Mouse (Mus musculus) left cerebral cortex, adult 8-10 months (tissue): ENCODE measurements around the gene Ccdc142. TPM values are rescaled to one million over a fixed set of nuclear protein-coding genes. Genes with fewer than 3 reads are reported as not detected.

Source experiments
- DNase-seq, 2 experiments: peaks; one replicate each; pipeline ENCODE4 v3.0.0; 2022; ENCODE audit warnings: low spot score in 2 of 2
- total RNA-seq, 4 experiments: library from RNA; stranded (reverse); gene quantifications; 2 replicates each; pipeline ENCODE4 v1.2.4; 2022

Ccdc142 gene
- 10 to 100 TPM in 1 of 4 experiments, 1 to 10 TPM in 3; 6.5 to 10.1 (median 8.7) TPM for total RNA-seq

DNA sequence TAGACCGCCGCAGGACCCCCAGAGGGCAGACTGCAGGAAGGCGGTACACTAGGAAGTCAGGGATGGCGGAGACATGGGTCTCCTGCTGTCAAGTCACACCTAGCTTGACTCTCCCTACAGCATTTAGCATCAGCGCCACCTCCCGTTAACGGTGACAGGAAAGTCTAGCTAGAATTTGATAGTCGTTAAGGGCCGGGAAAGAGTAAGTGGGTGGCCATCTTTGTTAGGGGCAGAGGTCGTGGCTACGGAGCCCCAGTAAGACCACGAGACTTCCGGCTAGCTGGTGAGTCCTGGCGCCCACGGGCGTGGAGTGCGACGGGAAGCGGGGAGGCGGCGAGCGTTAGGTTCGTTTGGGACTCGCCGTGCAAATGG is at the start of gene Ccdc142, which contains the start of gene Gm42688:
Ccdc142 (plus strand) TSS at position 286 of the 372 bp plus-strand sequence.
Gm42688 (plus strand) TSS at position 302 of the 372 bp plus-strand sequence.
- DNase-seq, result peak; percentile 80 to 91

DNA sequence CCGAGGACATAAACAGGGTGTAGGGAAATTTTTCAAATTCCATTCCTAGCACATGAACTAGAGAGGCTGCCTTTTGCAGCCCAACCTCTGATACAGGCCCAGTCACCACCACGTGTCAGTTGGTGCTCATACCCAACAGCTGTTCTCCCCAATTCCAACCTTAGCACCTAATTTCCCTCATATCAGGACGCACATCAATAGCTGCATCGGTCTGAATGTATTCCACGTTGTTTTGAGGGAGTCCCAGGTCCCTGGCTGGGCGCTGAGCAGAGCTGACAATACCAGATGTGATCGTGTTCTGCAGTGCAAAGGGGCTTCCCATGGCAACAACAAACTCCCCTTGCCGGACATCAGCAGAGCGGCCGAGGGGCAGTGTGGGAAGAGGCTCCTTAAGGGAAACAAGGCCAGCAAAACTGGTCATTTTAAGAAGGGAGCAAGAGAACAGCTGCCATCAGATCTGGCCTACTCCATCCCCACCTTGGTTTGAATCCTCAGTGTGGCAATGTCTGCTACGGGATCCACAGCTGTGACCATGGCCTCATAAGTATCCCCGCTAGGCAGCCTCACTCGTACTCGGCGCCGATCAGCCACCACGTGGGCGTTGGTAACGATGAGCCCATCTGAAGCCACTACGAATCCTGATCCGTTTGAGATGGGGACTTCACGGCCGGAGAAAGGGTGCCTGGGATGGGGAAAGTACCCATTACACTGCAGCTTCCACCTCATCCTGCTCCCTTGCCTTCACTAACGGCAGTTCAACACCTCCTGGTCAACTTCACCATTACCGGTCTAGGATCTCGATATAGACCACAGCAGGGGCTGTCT is 48.1 kb upstream of the Ccdc142 start:
- DNase-seq, result no peak

DNA sequence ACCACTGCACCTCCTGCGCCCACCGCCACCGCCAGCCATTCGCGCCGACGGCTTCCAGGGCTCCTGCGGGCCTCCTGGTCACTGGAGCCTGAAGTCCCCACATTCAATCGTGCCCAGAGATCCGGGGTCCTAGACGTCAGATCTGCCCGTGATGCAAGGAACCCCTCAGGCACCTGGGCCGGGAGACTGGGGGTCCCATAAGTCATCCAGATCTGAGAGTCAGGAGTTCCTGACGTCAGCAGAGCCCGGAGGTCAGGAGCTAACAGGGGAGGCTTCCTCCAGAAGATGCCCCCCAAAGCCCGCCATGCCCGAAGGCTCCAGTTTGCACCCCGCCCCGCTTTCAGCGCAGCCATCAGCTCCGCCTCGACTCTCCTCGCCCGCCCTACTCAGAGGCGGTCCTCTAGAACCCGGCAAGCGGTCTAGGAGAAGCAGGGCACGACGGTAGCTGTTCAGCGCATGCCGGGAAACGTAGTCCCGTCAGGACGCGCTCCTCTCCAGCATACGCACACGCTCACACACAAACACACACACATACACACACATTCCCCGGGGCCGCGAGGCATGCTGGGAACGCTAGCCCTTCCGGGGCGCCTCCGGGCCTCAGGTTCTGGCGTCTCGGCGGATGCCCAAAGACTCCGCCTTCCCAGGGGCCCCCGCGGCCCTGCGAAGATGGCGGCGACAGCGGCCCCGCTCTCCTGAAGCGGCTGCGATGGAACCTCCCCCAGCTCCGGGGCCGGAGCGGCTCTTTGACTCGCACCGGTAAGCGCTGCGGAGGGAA is 47.1 kb upstream of the Ccdc142 start, which contains the start of gene Aup1:
Aup1 (plus strand) TSS at position 448 of the 778 bp plus-strand sequence.
- peak; percentile 92 to 98 for DNase-seq

DNA sequence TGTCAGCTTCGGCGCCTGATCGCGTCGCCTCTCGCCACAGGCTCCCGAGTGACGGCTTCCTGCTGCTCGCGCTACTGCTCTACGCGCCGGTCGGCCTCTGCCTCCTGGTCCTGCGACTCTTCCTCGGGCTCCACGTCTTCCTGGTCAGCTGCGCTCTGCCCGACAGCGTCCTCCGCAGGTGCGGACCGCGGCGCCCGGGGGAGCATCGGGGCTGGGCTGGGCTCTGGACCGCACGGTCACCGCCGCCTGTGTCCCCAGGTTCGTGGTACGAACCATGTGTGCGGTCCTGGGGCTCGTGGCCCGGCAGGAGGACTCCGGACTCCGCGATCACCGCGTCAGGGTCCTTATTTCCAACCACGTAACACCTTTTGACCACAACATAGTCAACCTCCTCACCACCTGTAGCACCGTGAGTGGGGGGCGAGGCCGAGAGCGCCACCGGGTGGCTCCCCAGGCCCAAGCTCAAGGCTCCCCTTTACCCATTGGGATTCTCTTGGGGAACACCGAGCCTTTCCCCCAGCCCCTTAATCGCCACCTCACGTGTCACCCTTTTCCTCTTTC is 46.5 kb upstream of the Ccdc142 start, which contains the start of gene Htra2:
Htra2 (minus strand) TSS at position 403 of the 561 bp plus-strand sequence.
- DNase-seq, result peak in 1 of 2 experiments; percentile 32

DNA sequence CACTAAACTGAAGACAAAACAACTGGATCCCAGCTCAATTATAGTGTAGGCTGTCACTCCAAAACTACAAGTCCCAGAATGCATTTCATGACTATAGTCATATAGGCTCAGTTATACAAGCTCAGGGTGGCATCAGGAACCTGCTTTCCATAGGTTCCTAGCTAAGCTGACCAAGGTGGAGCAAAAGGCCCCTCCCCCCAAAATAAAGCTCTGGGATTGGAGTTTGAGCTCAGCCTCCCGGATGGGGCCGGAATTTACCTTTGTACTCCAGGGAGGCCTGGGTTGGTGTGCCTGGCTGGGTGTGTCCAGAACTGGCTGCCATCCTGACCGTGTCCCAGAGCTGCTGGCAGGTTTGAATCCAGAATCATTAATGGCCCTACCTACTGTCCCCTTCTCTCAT is 43.6 kb upstream of the Ccdc142 start, which contains the start of gene Dqx1:
Dqx1 (plus strand) TSS at position 55 of the 400 bp plus-strand sequence.
- DNase-seq, result no peak

DNA sequence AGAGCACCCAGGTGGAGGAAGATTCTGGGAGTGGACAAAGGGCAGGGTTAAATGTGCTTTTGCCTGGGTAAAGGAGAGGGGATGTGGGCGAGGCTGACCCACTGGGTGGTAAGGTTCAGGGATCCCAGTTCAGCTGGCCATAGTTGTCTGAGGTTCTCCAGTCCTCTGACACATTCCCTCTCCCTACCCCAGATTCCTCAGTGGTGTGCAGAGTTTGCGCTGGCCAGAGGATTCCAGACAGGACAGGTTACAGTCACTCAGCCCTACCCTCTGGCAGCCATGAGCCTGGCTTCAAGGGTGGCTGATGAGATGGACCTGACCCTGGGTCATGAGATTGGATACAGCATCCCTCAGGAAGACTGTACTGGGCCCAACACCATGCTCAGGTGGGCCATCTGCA is 42.7 kb upstream of the Ccdc142 start:
- no peak for DNase-seq

DNA sequence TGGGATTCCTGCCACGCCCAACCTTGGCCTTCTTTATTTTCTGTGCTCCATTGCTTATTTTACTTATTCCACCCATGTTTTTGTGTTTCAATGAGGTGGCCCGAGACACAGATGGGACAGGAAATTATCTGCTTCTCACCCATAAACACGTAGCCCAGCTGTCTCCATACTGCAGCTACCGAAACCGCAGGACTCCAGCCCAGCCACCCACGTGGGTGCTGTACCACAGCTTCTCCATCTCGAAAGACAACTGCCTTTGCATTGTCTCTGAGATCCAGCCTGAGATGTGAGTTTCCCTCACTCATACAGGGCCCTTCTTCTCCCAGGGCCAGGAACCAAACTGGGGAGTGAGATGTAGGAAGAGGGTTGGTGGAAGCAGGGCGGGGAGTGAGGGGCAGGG is 35.4 kb upstream of the Ccdc142 start:
- DNase-seq, result no peak

DNA sequence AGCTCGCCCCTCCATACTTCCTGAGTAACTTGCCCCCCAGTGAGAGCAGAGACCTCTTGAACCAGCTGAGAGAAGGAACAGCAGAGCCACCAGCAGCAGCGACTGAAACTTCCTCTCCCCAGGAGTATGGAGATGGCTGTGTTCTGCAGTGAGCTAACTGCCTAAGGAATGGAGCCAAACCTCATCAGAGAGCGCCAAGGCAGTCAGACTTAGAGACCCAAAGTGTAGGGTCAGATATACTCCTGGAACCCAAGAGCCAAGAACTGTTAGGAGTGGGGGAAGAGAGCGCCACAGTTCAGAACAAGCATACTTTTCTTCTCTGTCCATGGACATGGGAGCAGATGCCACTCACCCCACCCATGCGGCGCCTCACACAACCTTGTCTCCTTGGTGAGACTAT is 35.0 kb upstream of the Ccdc142 start:
- no peak for DNase-seq

DNA sequence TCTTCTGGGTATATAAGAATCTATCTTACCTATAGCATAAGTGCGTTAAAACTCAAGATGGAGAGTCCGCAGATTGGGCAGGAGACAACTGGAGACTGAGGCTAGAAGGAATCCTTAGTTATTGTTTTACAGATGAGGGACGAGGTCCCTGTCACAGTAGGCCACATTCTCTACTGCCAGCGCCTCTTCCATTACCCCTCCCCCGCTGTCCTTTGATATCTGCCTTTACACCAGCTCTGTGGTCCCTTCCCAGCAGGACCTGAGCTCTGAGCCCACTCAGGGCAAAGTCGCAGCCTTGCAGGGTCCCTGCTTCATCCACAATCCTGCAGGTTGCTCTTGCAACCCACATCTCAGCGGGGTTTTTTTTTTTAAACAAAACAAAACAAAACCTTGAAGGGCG is 33.2 kb upstream of the Ccdc142 start:
- DNase-seq, result no peak

DNA sequence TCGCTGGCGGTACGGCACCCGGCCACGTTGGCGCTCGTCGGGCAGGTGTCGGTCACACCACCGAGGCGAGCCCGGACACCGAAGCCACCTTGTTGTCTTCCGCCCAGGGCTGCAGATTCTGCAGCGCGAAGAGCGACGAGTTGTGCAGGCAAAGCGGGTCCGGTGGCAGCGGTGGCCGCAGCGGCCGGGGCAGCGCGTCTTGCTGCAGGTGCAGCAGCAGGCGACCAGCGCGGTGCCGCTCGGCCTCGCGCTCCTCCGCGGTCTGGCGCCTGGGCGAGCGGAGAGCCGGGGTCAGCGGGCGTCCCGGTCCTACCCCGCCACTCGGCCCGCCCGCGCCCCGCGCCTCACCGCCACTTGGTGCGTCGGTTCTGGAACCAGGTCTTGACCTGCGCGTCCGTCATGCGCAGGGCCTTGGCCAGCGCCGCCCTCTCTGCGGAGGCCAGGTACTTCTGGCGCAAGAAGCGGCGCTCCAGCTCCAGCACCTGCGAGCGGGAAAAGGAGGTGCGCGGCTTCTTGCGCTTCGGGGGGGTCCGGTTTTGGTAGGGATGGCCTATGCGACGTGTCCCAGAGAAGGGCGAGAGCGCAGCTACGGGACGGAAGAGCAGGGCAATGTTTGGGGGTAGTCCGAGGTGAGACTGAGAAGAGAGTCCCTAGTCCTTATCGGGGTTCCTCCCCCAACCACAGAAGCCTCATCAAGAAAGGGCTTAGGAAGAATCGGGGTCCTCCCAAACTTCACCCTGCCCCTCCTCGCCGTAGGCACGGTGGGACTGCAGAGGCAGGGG is 32.5 kb upstream of the Ccdc142 start:
- no peak for DNase-seq

DNA sequence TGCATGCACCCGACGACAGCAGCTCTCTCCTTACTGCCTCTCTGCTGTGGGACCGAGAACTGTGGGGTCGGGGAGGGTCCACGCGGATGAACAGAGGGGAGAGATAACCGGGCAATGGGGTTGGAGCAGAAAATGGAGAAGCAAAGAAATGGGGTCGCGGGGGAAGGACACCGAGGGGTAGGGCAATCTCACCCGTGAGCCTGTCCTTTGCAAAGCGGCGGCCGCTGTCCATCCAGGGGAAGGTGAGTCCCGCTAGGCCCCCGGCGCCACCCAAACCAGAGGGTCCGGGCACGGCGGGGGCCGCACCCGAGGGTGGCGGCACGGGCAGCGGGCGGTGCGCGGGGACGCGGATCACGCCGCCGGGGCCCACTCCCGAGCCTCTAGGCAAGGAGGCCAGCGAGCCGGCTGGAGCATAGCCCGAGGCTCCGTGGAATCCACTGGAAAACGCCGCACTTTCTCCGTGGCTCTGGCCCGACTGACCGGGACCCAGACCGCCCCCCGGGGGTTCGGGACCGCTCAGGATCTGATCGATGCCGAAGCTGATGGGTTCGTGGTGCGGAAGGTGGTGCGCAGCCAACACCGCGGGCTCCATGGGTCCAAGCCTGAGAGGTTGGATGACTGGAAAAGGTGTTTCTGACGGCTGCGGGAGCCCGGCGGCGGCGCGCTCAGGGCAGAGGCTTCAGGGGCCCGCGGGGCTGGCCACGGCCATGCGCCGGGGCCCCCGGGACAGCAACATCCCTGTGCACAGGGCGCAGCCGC is 31.7 kb upstream of the Ccdc142 start:
- no peak for DNase-seq

DNA sequence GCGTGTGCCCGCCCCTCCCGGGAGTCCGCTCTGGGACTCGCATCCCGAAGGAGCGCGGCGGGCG is 31.3 kb upstream of the Ccdc142 start, which contains the start of gene Tlx2:
Tlx2 (minus strand) TSS at position 47 of the 64 bp plus-strand sequence.
- no peak for DNase-seq

DNA sequence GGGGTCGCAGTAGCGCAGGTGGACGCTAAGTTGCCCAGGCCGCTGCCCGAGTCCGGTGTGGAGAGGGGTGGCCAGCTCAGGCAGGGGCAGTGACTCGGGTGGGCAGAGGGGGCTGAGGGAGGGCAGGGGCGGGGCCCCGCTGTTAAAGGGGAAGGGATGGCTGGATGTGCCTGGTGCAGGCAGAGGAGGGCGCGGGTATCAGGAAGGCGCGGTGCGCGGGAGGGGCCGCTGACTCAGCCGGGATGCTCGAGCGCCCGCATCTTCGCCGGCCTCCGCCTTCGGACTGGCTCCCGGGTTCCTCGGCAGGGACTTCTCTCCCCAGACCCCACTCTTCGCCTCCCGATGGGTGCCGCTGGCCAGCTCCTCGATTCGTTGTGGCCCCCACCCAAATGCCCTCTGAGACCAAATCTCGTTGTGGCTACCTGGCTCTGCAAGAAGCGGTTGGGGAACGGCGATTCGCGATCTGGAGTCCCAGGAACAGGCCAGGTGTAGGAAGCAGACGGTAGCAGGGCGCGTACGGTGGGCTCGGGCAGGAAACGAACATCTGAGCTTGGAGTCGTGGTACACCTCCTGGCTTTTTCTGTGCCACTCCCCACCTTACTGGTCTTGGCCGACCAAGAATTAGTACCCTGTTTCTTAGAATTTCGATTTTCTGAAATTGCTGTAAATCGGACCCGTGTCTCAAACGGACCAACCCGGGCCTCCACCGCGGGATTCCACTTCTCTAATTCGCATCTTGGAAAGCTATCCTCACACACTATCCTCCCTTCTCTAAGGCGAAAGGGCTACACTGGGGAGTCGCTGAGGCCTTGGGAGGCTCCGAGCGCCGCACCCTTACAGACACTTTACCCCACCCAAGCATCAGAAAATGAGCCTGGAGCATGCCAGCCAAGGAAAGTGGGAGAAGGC is 30.8 kb upstream of the Ccdc142 start:
- DNase-seq, result peak in 1 of 2 experiments; percentile 43

DNA sequence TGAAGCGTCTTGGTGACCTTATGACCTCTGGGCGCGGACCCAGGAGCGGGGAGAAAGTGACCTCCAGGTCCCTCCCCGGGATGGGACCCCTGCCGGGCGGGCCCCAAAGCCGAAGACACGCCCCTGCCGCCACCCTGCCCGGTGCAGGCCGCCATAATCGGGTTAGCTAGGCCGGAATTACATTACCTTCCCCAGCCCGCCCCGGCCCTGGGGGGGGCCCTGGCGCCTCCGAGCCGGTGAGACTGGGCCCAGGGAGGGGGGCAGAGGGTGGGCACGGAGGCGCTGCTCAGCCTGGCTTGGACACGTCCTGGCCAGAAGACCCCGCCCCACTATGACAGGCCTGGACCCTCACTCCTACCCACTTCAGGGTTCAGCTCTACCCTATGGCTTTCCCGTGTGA is 30.2 kb upstream of the Ccdc142 start:
- DNase-seq, result no peak

DNA sequence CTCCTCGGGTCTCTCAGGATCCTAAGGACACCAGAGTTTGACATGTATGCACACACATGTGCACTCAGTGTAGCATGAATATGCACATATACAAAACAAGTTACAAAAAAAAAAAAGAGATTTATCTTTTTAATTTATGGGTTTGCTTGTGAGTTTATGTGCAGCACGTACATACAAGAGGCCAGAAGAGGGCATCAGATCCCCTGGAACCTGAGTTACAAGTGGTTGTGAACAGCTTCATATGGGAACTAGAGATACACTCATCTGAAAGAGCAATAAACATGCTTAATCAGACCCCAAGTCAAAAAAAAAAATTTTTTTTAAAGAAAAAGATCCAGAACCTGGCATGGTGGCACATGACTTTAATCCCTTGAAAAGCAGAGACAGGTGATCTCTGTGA is 26.4 kb upstream of the Ccdc142 start:
- no peak for DNase-seq

DNA sequence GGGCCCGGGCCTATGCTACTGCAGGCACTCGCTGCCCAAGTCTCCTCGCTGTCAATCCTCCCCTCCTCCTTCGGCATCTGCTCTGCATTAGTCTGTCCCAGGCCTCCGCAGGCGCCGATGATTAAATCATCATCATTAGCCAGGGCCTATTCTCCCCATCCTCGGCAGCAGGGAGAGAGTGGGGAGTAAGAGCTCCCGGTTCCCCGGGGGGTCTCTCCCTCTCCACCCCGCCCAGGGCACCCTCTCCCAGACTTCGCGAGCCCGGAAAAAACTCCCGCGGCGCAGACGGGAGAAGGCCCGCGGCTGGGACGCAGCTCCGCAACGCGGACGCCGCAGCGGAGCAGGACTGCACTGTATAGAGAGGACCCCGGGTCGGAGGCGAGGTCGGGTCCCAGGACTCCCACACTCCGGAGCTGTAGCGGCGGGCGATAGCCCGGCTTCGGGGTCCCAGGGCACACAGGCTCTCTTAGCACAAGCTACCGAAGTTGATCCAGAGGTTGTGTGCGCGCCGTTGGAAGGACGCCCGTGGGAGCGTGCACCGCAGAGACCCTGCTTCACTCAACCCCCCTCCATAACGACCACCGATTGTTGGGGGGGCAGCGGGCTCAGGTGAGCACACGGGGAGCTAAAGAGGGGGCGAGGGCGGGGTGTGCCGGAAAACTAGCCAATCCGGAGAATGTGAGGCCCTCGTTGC is 23.6 kb upstream of the Ccdc142 start, which contains the start of gene Pcgf1:
Pcgf1 (plus strand) TSS at position 240 of the 694 bp plus-strand sequence.
- peak in 1 of 2 experiments; percentile 48 for DNase-seq

DNA sequence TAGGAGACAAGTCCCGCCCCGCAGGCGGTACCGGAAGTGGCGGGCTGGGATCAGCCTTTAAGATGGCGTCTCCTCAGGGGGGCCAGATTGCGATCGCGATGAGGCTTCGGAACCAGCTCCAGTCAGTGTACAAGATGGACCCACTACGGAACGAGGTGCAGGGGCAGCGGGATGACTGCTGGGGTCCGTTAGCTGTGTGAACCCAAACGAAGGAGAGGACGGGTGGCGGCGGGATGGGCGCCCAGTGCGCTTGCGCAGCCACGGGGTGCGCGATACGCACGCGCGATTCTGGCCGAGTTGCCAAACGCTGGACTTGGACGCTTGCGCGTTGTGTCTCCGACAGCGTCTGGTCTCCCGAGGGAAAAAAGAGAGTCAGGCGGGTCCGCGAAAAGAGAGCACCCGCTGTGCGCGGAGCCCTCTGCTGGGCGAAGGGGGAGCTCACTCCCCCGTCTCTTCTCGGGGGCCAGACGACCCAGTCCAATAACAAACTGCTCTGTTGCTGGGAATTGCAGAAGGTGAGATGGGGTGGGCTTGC is 23.0 kb upstream of the Ccdc142 start:
- peak; percentile 97 to 100 for DNase-seq

DNA sequence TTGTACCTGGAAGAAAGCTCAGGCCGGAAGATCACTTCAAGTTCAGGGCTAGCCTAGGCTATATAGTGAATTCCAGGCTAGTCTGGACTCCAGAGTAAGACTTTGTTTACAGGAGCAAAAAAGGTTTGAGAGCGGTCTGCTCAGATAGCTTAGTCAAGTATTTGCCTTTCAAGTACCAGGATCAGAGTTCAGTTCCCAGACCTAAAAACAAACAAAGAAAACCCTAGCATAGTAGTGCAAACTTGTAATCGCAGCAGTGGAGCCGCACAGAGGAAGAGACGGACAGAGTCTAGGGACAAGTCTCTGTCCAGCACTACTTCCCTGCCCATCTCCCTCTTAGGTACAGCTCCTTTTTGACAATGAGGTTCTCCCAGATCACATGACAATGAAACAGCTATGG is 21.2 kb upstream of the Ccdc142 start:
- no peak for DNase-seq

DNA sequence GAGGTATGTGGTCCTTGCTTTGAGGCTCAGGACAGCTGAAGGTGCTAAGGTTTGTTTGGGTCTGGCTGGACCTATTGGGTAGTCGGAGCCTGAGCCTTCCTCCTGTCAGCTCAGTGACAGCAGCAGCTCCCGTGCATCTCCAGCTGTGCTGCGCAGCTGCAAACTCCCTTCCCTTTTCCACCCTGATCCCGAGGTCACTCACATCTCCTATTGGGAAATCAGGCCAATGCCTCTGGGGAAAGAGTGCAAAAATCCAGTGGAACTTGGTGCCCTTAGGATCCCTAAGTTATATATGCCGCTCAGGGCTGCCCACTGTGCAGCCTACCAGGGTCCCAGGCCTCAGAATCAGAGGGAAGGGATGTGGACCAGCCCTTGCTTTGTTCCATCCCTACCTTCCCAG is 17.9 kb upstream of the Ccdc142 start:
- no peak for DNase-seq
